Mouse (Mus musculus): Measurements from ENCODE around the gene 3110040M04Rik. TPM values are rescaled to one million over a fixed set of nuclear protein-coding genes. Genes with fewer than 3 reads are reported as not detected.

3110040M04Rik gene
- polyA plus RNA-seq, 1 experiment from 2014 or later, result not detected

- Histone ChIP-seq H3K9me3 (ENCODE audit: control insufficient read depth, low read length) (no peaks in the 10 kb centered on the region), H3K4me3 (replicated peaks; ENCODE audit: low read depth, low read length) (no peak overlapping the region), H3K9ac (replicated peaks; ENCODE audit: low read length) (no peak overlapping the region), H3K27me3 (ENCODE audit: control insufficient read depth, insufficient read depth, low read length) (no peaks in the 10 kb centered on the region), H3K4me2 (ENCODE audit: low read length) (no peak overlapping the region), H3K36me3 (ENCODE audit: control insufficient read depth, insufficient read depth, low read length) (no peaks in the 10 kb centered on the region), H3K27ac (replicated peaks; ENCODE audit: low read depth, low read length) (no peak overlapping the region), H3K4me1 (ENCODE audit: control insufficient read depth, insufficient read depth, low read length) (no peaks in the 10 kb centered on the region)
- DNase-seq (no peak), ATAC-seq (ENCODE audit: low FRiP score, low TSS enrichment) (no peak)
- 80% methylated on average over 14 of the region's 14 CpGs for WGBS
These were observed 47.5 kb downstream of the 3110040M04Rik start for GRCm38 (mm10) chr1:151251194-151252010.

Other genes with a start within 250 kb of the 3110040M04Rik start
- 0.74 and 1.5 TPM in 2 replicates for gene Hmcn1, start 210.7 kb upstream of the 3110040M04Rik start, polyA plus RNA-seq (2014; fragmentation: Nextera tagmentation; extraction: Ambion mirVana)
- 0.16 TPM in 1 of 2 replicates, not detected in the other for gene Gm47985, start 21.6 kb upstream of the 3110040M04Rik start, polyA plus RNA-seq (2014; fragmentation: Nextera tagmentation; extraction: Ambion mirVana)
- not detected in 2 replicates for gene Gm8947, start 11.7 kb upstream of the 3110040M04Rik start, polyA plus RNA-seq (2014; fragmentation: Nextera tagmentation; extraction: Ambion mirVana)
- not detected in 2 replicates for gene Gm47995, start 5.7 kb upstream of the 3110040M04Rik start, polyA plus RNA-seq (2014; fragmentation: Nextera tagmentation; extraction: Ambion mirVana)
- gene Gm47996, start 6.0 kb downstream of the 3110040M04Rik start, polyA plus RNA-seq (2014; fragmentation: Nextera tagmentation; extraction: Ambion mirVana), result not detected in 2 replicates
- gene Ivns1abp, start 140.4 kb downstream of the 3110040M04Rik start, polyA plus RNA-seq (2014; fragmentation: Nextera tagmentation; extraction: Ambion mirVana), result 182 and 297 TPM in 2 replicates
- 19.9 and 20.3 TPM in 2 replicates for gene Swt1, start 224.3 kb downstream of the 3110040M04Rik start, polyA plus RNA-seq (2014; fragmentation: Nextera tagmentation; extraction: Ambion mirVana)
- gene Trmt1l, start 224.4 kb downstream of the 3110040M04Rik start, polyA plus RNA-seq (2014; fragmentation: Nextera tagmentation; extraction: Ambion mirVana), result 31.1 and 42.8 TPM in 2 replicates